Mouse (Mus musculus) mammary gland, adult 2 months (tissue): ENCODE data around the gene Tas2r117. TPM values are rescaled to one million over a fixed set of nuclear protein-coding genes. Genes with fewer than 3 reads are reported as not detected.

ENCODE experiments used
- polyA plus RNA-seq: library from polyadenylated mRNA; depleted of rRNA; stranded (reverse); fragments of >200 nt; gene quantifications from 2 replicates; pipeline ENCODE4 v1.2.3, GENCODE M21; 2012; ENCODE audit warnings: low replicate concordance; rRNA removed

Gene Tas2r117
- polyA plus RNA-seq, result not detected in 2 replicates

GRCm38 (mm10) chr6:132802518-132802917, at the start of gene Tas2r117:
TSS of gene Tas2r117 (plus strand) at chr6:132802818.

GRCm38 (mm10) chr6:132754430-132754829, 48.2 kb upstream of the Tas2r117 start, which contains the start of gene Tas2r124:
TSS of gene Tas2r124 (plus strand) at chr6:132754730.

GRCm38 (mm10) chr6:132761831-132762230, 40.8 kb upstream of the Tas2r117 start, which contains the start of gene Tas2r102:
TSS of gene Tas2r102 (plus strand) at chr6:132762131.

GRCm38 (mm10) chr6:132778062-132778461, 24.6 kb upstream of the Tas2r117 start, which contains the start of gene Tas2r136:
TSS of gene Tas2r136 (minus strand) at chr6:132778162.

GRCm38 (mm10) chr6:132846842-132847241, 44.2 kb downstream of the Tas2r117 start, which contains the start of gene Tas2r123:
TSS of gene Tas2r123 (plus strand) at chr6:132847142.

Other genes with a start within 250 kb of the Tas2r117 start
- gene Prh1, start 233.0 kb upstream of the Tas2r117 start, polyA plus RNA-seq, result not detected in 2 replicates
- not detected in 2 replicates for gene Prp2, start 206.9 kb upstream of the Tas2r117 start, polyA plus RNA-seq
- not detected in 2 replicates for gene A630073D07Rik, start 151.3 kb upstream of the Tas2r117 start, polyA plus RNA-seq
- not detected in 2 replicates for gene Tas2r120, start 145.9 kb upstream of the Tas2r117 start, polyA plus RNA-seq
- gene Tas2r121, start 101.8 kb upstream of the Tas2r117 start, polyA plus RNA-seq, result not detected in 2 replicates
- gene Tas2r122, start 90.9 kb upstream of the Tas2r117 start, polyA plus RNA-seq, result not detected in 2 replicates
- gene Tas2r115, start 64.8 kb upstream of the Tas2r117 start, polyA plus RNA-seq, result not detected in 2 replicates
- gene Tas2r124, start 48.1 kb upstream of the Tas2r117 start, polyA plus RNA-seq, result not detected in 2 replicates
- not detected in 2 replicates for gene Tas2r102, start 40.7 kb upstream of the Tas2r117 start, polyA plus RNA-seq
- not detected in 2 replicates for gene Tas2r136, start 24.7 kb upstream of the Tas2r117 start, polyA plus RNA-seq
- gene Tas2r123, start 44.3 kb downstream of the Tas2r117 start, polyA plus RNA-seq, result not detected in 2 replicates
- gene Tas2r116, start 52.6 kb downstream of the Tas2r117 start, polyA plus RNA-seq, result not detected in 2 replicates
- not detected in 2 replicates for gene Tas2r110, start 65.2 kb downstream of the Tas2r117 start, polyA plus RNA-seq
- not detected in 2 replicates for gene Tas2r113, start 90.2 kb downstream of the Tas2r117 start, polyA plus RNA-seq
- not detected in 2 replicates for gene Tas2r125, start 106.8 kb downstream of the Tas2r117 start, polyA plus RNA-seq
- not detected in 2 replicates for gene Tas2r129, start 148.3 kb downstream of the Tas2r117 start, polyA plus RNA-seq
- gene Tas2r131, start 155.1 kb downstream of the Tas2r117 start, polyA plus RNA-seq, result not detected in 2 replicates
- not detected in 2 replicates for gene Tas2r109, start 178.1 kb downstream of the Tas2r117 start, polyA plus RNA-seq
- not detected in 2 replicates for gene Tas2r103, start 234.3 kb downstream of the Tas2r117 start, polyA plus RNA-seq